Mouse (Mus musculus): ENCODE data around the gene Strada.
"Not testable (repeated sequence)": the region's sequence is repeated elsewhere in the genome, so short reads cannot be mapped to it uniquely, and the experiment has no call there.

The Strada gene

GRCm38 (mm10) chr11:106157154-106157553 is 44.8 kb downstream of the Strada start:
- DNase-seq (ENCODE audit: low read depth, low spot score), result no peak

DNA sequence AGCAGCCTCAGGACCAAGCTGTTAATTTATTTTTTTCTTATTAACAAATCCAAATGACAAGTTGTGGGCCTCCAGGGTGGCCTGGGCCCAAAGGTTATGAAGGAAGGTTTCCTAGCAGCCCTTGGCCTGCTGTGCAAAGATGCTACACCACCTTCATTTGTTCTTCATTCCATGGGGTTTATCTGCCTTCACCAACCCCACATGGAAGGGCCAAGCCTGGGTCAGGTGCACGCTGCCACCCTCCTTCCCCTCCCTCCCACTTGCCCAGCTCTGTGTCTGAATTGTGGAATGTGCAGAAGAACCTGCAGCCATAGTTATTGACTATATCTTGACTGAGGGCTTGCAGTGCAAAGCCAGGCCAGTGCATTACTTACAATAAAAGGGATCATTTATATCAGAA is 45.7 kb downstream of the Strada start:
- DNase-seq (ENCODE audit: low read depth, low spot score), result no peak

- DNase-seq (ENCODE audit: low read depth, low spot score), result no peak
These were observed 46.2 kb downstream of the Strada start for GRCm38 (mm10) chr11:106155761-106156160.

DNA sequence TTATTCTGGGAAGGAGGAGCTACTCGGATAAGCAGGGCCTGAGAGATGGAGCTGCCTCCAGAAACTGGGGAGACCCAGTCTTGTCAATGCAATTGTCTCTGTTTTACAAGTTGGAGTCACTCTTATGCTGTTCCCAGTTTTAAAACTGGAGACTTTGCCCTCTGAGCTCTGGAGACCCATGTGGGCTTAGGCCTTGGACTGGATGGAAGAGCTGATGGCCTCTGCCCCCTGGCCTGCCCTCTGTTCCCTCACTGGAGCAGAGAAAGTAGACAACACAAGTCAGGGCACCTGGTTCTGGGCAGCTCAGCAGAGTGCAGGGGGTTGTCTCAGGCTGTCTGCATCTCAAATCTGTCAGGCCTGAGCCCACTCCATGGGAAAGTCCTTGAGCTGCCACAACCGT is 47.2 kb downstream of the Strada start:
- DNase-seq (ENCODE audit: low read depth, low spot score), result no peak

DNA sequence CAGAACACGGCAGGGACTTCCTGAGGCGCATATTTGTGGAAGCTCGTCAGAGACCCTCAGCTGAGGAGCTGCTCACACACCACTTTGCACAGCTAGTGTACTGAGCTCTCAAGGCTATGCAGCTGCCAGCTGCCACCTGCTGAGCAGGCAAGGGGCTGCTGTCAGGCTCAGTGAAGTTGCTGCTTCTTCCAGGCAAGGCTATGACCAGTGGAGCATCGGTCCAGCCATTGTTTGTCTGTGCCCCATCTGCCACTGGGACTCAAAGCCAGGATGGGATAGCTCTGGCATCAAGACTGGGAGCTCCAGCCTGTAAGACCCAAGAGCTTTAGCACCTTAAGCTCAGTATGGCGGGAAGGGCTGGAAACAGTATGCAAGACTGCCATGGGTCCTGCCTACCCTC is 47.9 kb downstream of the Strada start:
- DNase-seq (ENCODE audit: low read depth, low spot score), result peak; percentile 17

DNA sequence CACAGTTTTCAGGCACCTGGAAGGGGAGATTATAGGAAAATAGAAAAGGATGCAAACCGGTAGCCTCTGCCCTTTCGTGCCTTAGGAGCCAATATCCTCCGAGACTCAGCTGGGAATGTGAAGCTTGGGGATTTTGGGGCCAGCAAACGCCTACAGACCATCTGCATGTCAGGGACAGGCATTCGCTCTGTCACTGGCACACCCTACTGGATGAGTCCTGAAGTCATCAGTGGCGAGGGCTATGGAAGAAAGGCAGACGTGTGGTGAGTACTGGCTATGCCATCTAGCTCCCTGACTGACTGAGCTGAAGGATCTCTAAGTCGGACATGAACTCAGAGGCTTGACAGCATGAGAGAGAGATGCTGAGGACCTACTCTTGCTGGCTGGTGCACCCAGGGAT is 49.8 kb downstream of the Strada start:
- peak; percentile 92 for DNase-seq (ENCODE audit: low read depth, low spot score)

- no peak for DNase-seq (ENCODE audit: low read depth, low spot score)
These were observed 50.7 kb downstream of the Strada start for GRCm38 (mm10) chr11:106151219-106151618.

DNA sequence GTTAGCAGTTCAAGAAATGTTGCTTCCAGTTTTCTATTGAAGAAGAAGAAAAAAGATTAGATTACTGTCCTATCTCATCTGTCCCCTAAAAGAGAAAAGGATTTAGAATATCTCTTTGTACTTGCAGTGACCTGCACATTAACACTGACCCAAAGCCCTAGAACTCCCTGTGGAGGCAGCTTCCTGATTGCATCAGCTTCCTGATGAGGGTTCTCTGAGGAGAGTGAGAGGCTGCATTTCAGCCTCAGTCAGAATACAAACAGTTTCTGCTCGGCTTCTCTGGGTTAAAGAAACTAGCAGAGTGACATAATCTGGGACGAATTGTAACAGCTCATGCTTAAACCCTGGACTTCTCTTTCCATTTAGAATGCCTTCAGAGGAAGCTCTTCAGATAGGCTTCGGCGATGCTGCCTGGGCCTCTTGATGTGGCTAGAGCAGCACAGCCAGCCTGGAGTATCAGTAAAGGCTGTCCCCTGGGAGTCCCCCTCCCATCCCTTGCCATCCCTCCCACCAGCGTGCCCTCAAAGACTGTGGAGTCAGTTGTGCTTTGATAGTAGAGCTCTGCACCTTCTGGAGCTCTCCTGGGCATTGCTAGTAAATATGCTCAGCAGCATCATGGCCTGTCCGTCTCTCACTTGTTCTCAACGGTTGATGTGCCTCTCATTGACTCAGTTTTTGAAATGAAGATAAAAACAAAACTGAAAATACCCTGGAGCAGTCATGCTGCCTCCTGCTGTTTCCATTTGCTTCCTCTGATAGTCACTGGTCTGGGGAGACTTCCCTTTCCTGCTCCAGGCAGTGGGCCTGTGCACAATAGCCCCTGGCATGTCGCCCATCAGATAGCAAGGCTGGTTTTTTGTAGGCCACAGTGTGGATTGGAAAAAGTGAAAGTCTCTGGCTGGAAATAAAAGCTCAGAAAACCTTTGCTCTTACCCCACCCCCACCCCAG is 67.1 kb downstream of the Strada start:
- peak; percentile 72 for DNase-seq (ENCODE audit: low read depth, low spot score)

GRCm38 (mm10) chr11:106132516-106132915 is 69.5 kb downstream of the Strada start:
- no peak for DNase-seq (ENCODE audit: low read depth, low spot score)

DNA sequence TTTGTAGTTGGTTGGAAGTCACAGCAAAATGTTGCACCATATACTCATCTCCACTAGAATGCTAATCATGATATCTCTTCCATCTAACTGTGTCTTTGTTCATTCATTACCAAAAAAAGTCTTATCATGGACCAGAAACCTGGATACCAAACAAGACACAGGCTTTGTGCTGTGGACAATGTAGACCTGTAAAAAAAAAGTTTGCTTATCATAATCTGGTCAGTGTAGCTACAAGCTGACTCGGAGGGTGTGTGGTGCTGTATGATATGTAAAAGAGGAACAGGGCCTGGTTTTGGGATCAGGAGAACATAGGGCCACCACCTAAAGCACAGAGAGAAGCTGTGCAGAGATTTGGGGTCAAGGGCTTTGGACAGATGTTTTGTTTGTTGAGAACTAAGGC is 72.5 kb downstream of the Strada start:
- no peak for DNase-seq (ENCODE audit: low read depth, low spot score)

GRCm38 (mm10) chr11:106126727-106127373 is 75.1 kb downstream of the Strada start:
- not testable (repeated sequence) for DNase-seq (ENCODE audit: low read depth, low spot score)

DNA sequence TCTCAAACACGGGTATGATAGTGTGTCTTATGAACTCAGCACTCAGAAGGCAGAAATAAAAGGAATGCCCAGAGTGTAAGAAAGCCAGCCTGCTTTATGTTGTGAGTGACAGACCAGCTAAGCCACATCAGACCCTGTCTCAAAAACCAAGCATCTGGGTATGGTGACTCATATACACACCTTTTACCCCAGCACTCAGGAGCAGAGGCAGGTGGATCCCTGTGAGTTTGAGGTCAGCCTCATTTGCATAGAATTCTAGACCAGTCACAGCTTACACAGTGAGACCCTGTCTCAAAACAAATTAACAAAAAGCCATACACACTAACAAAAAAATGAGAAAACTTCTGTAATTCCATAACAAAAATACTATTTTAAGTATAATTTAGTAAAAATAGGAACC is 76.1 kb downstream of the Strada start:
- DNase-seq (ENCODE audit: low read depth, low spot score), result no peak

DNA sequence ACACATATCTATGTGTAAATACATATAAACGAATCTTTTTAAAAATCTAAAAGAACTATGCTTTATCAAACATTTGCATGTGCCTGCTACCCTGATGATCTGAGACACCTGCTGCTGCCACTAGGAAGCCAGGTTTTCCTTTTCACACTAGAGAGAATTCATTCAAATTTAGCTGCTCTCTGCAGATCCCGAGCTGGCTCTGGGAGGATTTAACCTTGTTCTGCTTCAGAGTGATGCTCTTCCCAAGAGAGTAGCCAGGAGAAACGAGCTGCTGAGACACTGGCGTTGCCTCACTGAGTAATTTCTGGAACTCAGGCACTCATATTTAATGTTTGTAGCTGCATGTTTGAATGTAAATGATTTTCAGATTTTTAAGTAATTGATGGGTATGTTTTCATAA is 77.2 kb downstream of the Strada start:
- peak; percentile 65 for DNase-seq (ENCODE audit: low read depth, low spot score)

DNA sequence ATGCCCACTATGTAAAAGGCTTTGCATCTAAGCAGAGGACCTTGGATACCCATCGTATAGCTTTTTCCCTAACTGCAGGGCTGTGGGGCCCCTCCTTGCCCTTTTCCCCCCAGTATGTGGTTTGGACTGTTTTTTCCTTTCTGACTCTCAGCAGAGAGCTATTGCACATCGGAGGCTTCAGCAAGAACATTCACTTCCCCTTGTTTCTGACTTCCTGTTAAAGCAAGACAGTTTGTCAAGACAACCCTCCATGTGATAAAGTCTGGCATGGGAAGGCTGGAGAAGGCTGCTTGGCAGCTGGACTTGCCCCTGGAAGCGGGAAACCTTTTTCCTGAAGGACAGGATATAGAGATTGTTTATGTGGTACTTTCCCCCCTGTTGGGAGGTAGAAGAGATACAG is 79.2 kb downstream of the Strada start:
- peak; percentile 35 for DNase-seq (ENCODE audit: low read depth, low spot score)

DNA sequence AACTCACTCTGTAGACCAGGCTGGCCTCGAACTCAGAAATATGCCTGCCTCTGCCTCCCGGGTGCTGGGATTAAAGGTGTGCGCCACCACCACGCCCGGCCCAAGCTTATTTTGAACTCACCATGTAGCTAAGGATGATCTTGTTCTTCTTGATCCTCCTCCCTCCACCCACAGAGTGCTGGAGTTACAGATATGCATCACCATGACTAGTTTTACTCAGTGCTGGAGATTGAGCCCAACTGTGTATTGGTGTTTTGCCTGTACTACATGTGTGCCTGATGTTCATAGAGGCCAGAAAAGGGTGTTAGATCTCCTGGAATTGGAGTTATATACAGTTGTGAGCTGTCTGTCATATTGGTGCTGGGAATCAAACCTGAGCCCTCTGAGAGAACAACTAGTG is 79.7 kb downstream of the Strada start:
- DNase-seq (ENCODE audit: low read depth, low spot score), result no peak

All from brain, adult 2 months (tissue).